ENCODE assay signal across 8 mouse cellular contexts in genomic region chr14:34821131-34821790, GRCm38 (mm10). TPM values are rescaled to one million over a fixed set of nuclear protein-coding genes. Genes with fewer than 3 reads are reported as not detected.
DNase-seq lines count a peak whose midpoint lies in the region; ATAC-seq and TF ChIP-seq lines count a peak whose summit lies in the region.

No protein-coding gene starts in this region.

- peak overlapping the region; percentile 63 for H3K4me3 ChIP-seq in heart, embryonic 13.5 days
- H3K4me3 ChIP-seq in E14TG2a.4 (replicated peaks; ENCODE audit: low read length) = 0 out of 2 replicates have a peak overlapping the region, but pooled peaks have one; percentile 85
- H3K4me3 ChIP-seq in forebrain, embryonic 16.5 days (replicated peaks; ENCODE audit: low read length) = peak overlapping the region; percentile 72
- 0 out of 2 replicates have a peak overlapping the region, but pooled peaks have one; percentile 45 for H3K4me3 ChIP-seq in liver, embryonic 13.5 days (replicated peaks)
- H3K4me3 ChIP-seq in cerebellum, adult 2 months (replicated peaks; ENCODE audit: insufficient read depth, low read depth, low read length) = no peak overlapping the region

- no peak overlapping the region for H3K27ac ChIP-seq in heart, embryonic 13.5 days (replicated peaks)
- H3K27ac ChIP-seq in forebrain, embryonic 16.5 days (ENCODE audit: low read length) = no peak overlapping the region
- no peak overlapping the region for H3K27ac ChIP-seq in liver, embryonic 13.5 days
- H3K27ac ChIP-seq in cerebellum, adult 2 months (ENCODE audit: insufficient read depth, low read length) = no peak overlapping the region

- WGBS in heart, embryonic 13.5 days = 2% methylated on average over 26 of the region's 26 CpGs
- 4% methylated on average over 26 of the region's 26 CpGs for WGBS in forebrain, embryonic 16.5 days
- 2% methylated on average over 26 of the region's 26 CpGs for whole genome bisulfite sequencing in liver, embryonic 13.5 days (ENCODE audit: insufficient replicate concordance)
- WGBS in cerebellum, adult 2 months = 10% methylated on average over 26 of the region's 26 CpGs

- H3K9ac ChIP-seq in heart, embryonic 13.5 days = no peak overlapping the region
- peak overlapping the region; percentile 81 for H3K9ac ChIP-seq in forebrain, embryonic 16.5 days (replicated peaks; ENCODE audit: low read depth, low read length)
- no peak overlapping the region for H3K9ac ChIP-seq in liver, embryonic 13.5 days

- intact Hi-C loops in heart, postnatal 25 days (cut with DNase I) = no loop called here

- no peak for TF ChIP-seq CTCF in E14TG2a.4 (conservative IDR thresholded peaks at IDR 0.05; ENCODE audit: low read length)
- TF ChIP-seq CTCF in cerebellum, adult 2 months (IDR thresholded peaks at IDR 0.05; ENCODE audit: borderline replicate concordance, insufficient read depth, low read depth, low read length) = no peak

- no peaks in the 10 kb centered on the region for H3K9me3 ChIP-seq in heart, embryonic 13.5 days
- H3K9me3 ChIP-seq in E14TG2a.4 (ENCODE audit: low read length) = peaks cover 3% of the 10 kb centered on the region; the same call in 1 of the 2 replicates
- H3K9me3 ChIP-seq in forebrain, embryonic 16.5 days (ENCODE audit: control insufficient read depth, low read length) = no peaks in the 10 kb centered on the region
- no peaks in the 10 kb centered on the region for H3K9me3 ChIP-seq in liver, embryonic 13.5 days (replicated peaks)

- peaks cover 92% of the 10 kb centered on the region for H3K27me3 ChIP-seq in heart, embryonic 13.5 days (replicated peaks)
- H3K27me3 ChIP-seq in E14TG2a.4 (ENCODE audit: insufficient read depth, low read length) = peaks cover 82% of the 10 kb centered on the region
- peaks cover 45% of the 10 kb centered on the region for H3K27me3 ChIP-seq in forebrain, embryonic 16.5 days (replicated peaks; ENCODE audit: control insufficient read depth, insufficient read depth, low read length)
- H3K27me3 ChIP-seq in liver, embryonic 13.5 days = peaks cover 82% of the 10 kb centered on the region
- H3K27me3 ChIP-seq in cerebellum, adult 2 months (ENCODE audit: control insufficient read depth, insufficient read depth, low read length) = peaks cover 12% of the 10 kb centered on the region; the same call in 1 of the 2 replicates

- DNase-seq in heart, postnatal 25 days (ENCODE audit: low spot score) = no peak
- no peak for DNase-seq in liver, embryonic 13.5 days
- DNase-seq in c-Kit-positive CD71-positive TER-119-positive erythroid progenitor cells, embryonic 14.5 days (ENCODE audit: low spot score) = no peak
- DNase-seq in cerebellum, adult 2 months = no peak

- H3K4me2 ChIP-seq in heart, embryonic 13.5 days = peak overlapping the region; percentile 81
- peak overlapping the region; percentile 84 for H3K4me2 ChIP-seq in forebrain, embryonic 16.5 days (ENCODE audit: low read length)
- peak overlapping the region; percentile 57 for H3K4me2 ChIP-seq in liver, embryonic 13.5 days

- ATAC-seq in heart, embryonic 13.5 days (ENCODE audit: extremely low read depth, insufficient number of reproducible peaks, low FRiP score, low TSS enrichment) = no peak
- ATAC-seq in forebrain, embryonic 16.5 days = no peak
- ATAC-seq in liver, embryonic 13.5 days (ENCODE audit: low read depth) = no peak
- no peak for ATAC-seq in megakaryocyte, adult 5-6 weeks (ENCODE audit: poor library complexity, severe bottlenecking)

- TF ChIP-seq POLR2A in cerebellum, adult 2 months (IDR thresholded peaks at IDR 0.05; ENCODE audit: borderline replicate concordance, insufficient read depth, low read length) = no peak

- H3K4me1 ChIP-seq in heart, embryonic 13.5 days = peaks cover 33% of the 10 kb centered on the region
- H3K4me1 ChIP-seq in E14TG2a.4 (replicated peaks; ENCODE audit: low read depth, low read length) = peaks cover 39% of the 10 kb centered on the region
- H3K4me1 ChIP-seq in forebrain, embryonic 16.5 days (replicated peaks; ENCODE audit: control insufficient read depth, insufficient read depth, low read length) = peaks cover 33% of the 10 kb centered on the region
- H3K4me1 ChIP-seq in liver, embryonic 13.5 days (replicated peaks) = no peaks in the 10 kb centered on the region
- H3K4me1 ChIP-seq in cerebellum, adult 2 months (ENCODE audit: control insufficient read depth, insufficient read depth, low read length) = peaks cover 10% of the 10 kb centered on the region

- H3K36me3 ChIP-seq in heart, embryonic 13.5 days = no peaks in the 10 kb centered on the region
- no peaks in the 10 kb centered on the region for H3K36me3 ChIP-seq in E14TG2a.4 (ENCODE audit: insufficient read depth, low read length)
- H3K36me3 ChIP-seq in forebrain, embryonic 16.5 days (ENCODE audit: control insufficient read depth, insufficient read depth) = no peaks in the 10 kb centered on the region
- H3K36me3 ChIP-seq in liver, embryonic 13.5 days = no peaks in the 10 kb centered on the region

RNA-seq across cellular contexts. Expression of gene Grid1, which starts 1.4 kb away (rescaled TPM):
- 0.11 and 0.55 TPM in 2 replicates for polyA plus RNA-seq in heart, embryonic 13.5 days (2015; fragmentation: Nextera tagmentation; extraction: Ambion mirVana)
- total RNA-seq in heart, postnatal 25 days (2021) = not detected
- 2.3 and 4.5 TPM in 2 replicates for polyA plus RNA-seq in forebrain, embryonic 16.5 days (2015; fragmentation: Nextera tagmentation; extraction: Ambion mirVana)
- 0.07 and 0.15 TPM in 2 replicates for polyA plus RNA-seq in liver, embryonic 13.5 days (2015; fragmentation: Nextera tagmentation; extraction: Ambion mirVana)
- total RNA-seq in megakaryocyte, adult 5-6 weeks (2015) = not detected in 2 replicates
- not detected in 2 replicates for total RNA-seq in megakaryocyte, adult 5-6 weeks (2017)
- 13.0 and 13.3 TPM in 2 replicates for polyA plus RNA-seq in cerebellum, adult 2 months (2012; rRNA removed)
